Mouse (Mus musculus) left cerebral cortex, adult 9 months (tissue): ENCODE measurements around the gene Ap1m2.

Experiments
- DNase-seq, 2 experiments: peaks; one replicate each; pipeline ENCODE4 v3.0.0; 2022; ENCODE audit warnings: low spot score in 2 of 2

Ap1m2 gene

DNA sequence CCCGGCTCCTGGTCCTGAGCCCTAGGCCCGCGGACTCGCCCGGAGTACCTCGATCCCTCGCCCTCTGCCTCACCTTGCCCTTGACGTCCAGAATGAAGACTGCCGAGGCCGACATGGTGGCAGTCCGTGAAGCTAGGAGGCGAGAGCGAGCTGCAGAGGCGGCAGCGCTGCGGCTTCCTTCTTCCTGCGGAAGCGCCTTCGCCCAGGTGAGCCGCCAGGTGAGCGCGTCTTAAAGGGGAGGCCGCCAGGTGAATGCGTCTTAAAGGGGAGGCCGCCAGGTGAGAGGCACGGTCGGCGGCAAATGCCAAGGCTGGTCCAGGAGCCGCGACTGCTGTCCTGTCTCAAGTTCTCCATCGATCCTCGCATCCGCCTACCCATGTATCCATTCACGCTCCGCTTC lies at the start of gene Ap1m2:
Ap1m2 (minus strand) TSS at position 204 of the 400 bp plus-strand sequence.
- no peak for DNase-seq

DNA sequence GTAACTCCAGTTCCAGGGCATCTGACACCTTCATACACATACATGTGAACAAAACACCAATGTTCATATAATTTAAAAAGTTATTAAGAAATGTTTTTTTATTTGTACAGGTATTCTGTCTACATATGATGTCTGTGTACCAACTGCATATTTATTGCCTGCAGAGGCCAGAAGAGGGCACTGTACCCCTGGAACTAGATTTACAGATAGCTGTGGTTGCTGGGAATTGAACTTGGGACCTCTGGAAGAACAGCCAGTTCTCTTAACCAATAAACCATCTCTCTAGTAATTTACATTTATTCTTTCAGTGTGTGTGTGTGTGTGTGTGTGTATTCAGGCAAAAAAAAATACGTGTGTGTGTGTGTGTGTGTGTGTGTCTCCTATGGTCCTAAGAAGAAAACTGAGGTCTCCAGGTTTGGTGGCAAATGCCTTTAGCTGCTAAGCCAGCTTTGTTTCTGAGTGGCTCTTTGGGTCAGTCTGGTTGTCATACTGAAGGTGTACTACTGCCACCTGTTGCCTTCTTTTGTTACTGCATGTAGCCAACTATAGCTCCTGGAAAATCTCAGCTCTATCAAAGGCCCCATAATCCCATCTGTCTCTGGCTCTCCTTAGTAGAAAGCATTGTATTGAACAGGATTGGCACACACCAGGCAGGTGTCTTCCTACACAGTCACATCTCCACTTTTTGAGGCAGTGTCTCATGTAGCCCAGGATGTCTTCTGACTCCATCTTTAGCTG lies 45.0 kb upstream of the Ap1m2 start:
- DNase-seq: peak; percentile 27 to 77

DNA sequence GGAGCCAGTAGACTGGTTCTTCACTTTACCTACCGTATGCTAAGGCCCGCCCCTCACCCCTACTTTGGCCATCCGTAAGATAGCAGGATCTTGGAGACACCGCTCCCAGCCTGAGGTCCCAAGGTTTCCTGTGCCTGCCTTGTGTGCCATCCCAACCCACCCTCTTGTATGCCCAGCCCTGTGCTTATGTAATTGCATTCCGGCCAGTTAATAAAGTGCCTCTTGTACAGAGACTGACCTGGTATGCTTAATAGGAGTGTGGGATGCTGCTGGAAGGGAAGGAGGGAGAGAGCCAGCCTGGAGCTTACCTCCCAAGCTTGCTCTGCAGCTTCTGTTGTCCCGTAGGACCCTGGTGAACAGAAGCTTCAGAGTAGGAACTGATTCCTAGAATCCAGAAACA lies 42.7 kb upstream of the Ap1m2 start:
- no peak for DNase-seq

DNA sequence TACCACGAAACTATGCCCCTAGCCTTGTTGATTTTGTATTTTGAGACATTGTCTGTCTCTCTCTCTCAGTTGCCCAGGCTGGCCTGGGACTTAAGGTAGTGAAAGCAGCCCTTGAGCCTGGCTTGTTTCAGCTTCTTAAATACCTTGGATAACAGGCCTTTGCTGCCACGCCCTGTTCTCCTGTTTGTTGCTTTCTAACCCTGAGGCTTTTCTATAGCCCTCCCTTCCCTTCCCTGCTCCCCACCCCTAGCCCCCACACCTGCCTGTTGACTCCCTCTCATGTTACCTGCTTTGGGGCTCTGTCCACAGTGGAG lies 41.2 kb upstream of the Ap1m2 start:
- DNase-seq: no peak

DNA sequence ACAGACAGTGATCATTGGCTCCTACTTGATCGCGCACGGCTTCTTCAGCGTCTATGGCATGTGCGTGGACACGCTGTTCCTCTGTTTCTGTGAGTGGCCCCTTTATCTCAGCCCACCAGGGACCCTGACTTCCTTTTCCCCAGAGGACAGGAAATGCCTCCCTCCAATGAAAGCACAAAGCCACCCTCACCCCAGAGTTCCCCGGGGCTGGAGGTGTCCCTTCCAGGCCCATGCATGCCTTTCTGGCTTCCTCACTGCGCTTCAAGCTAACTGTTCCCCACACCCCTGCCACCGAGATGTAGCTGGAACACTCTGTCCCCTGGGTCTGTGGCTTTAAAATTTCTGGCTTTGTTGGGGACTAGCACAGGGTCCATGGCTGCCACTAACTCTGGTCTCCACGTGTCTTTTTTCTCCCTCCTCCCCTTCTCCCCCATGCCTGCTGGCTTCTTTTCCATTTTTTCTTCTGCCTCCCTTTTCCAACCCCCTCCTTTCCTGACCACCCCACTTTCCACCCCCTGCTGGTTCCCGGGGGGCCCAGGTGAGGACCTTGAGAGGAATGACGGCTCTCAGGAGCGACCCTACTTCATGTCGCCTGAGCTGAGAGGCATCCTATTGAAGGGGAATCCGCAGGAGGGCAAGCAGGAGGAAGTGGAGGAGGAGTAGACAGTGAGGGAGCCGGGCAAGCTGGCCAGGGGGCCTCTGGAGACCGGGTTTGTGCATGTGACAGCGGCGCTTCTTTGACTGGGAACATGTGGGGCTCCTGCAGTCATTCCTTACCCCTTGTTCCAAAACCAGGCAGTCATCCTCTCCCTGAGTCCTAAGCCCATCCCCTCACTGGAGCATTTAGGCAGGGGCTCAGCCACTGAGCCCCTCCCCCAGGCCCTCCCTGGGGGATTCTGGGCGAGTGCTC lies 40.6 kb upstream of the Ap1m2 start:
- no peak for DNase-seq

DNA sequence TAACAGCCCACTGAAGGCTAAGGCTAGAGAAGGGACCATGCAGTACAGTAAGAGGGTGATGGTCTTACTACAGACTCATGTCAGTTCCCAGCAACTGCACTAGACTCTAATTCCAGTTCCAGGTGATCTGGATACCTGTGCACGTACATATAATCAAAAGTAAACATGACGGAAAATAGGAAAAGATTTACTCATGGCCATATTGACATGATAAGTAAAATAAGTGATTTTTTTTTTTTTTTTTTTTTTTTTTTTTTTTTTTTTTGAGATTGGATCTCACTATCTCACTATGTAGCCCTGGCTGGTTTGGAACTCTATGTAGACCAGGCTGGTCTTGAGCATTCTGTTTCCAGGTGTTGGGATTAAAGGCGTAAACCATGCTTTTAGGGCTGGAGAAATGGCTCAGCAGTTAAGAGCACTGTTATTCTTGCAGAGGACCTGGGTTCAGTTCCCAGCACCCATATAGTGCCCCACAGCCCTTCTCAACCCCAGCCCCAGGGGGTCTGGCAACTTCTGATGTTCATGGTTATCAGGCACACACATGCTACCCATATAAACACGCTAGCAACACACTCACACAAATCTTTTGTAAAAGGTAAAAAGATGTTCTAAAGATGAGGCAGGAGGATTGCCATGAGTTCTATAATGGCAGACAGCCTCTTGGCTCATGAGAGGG lies 39.7 kb upstream of the Ap1m2 start:
- DNase-seq: no peak

DNA sequence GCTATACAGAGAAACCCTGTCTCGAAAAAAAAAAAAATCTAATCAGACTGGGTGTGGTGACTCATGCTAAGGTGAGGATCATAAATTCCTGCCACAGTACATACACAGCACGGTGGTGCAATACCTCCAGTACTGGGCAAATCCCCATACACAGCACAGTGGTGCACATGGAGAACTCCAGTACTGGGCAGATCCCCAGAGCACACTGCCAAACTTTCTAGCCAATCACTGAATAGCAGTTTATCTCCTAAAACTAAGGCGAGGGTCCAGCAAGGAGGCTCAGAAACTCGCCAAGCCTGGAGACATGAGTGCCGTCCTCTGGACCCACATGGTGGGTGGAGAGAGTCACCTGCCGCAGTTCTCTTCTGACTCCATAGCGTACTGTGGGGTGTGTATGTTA lies 39.0 kb upstream of the Ap1m2 start:
- no peak for DNase-seq

DNA sequence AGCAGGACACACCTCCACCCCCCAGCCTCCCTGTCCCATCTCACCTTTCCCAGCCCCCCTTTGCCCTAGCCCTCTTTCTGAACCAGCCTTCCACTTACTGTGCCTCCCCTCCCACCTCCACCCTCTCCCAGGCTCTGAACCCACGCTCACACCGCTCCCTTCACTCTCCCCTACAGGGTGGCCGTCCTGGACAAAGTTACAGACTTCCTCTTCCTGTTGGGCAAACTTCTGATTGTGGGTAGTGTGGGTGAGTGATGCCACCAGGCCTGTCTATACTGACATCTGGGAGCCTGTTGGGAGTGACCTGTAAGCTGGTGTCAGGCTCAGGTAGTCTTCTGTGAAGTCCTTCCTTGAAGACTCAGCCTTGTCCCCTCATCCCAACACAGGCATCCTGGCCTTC lies 36.0 kb upstream of the Ap1m2 start:
- no peak for DNase-seq

DNA sequence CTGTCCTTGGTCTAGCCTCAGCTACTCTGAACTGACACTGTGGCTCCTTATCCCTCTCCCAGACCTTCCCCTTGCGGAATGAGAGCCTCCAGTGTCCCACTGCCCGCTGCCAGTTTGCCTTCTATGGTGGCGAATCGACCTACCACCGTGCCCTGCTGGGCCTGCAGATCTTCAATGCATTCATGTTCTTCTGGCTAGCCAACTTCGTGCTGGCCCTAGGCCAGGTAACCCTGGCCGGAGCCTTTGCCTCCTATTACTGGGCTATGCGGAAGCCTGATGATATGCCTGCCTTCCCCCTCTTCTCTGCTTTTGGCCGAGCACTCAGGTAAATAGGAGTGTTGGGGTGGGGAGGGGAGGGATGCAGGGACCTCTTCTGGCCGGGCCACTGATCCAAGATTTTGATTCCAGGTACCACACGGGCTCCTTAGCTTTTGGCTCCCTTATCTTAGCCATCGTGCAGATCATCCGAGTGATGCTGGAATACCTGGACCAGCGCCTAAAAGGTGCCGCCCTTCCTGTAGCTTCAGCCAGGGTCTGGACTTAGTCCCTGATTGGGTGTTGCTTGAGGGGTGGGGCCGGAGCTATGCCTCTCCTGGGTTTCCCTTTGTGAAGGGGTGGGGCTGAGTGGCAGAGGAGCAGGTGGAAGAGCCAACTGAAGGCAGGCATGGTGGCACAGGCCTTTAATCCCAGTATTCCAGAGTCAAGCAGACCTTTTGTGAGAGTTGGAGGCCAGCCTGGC lies 34.7 kb upstream of the Ap1m2 start:
- no peak for DNase-seq

DNA sequence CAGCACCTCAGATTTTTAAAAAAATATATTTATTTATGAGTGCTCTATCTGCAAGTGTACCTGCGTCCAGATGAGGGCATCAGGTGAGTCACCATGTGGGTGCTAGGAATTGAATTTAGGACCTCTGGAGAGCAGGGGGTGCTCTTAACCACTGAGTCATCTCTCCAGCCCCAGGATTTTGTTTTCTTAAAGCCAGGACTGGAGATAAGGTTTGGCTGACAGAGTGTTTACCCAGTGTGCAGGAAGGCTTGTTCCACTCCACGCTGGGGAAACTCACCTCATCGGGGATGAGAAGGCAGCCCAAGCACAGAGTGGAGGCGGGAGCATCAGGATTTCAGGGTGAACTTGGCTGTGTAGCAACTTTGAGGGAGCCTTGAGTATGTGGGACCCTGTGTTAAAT lies 28.3 kb upstream of the Ap1m2 start:
- DNase-seq: no peak

DNA sequence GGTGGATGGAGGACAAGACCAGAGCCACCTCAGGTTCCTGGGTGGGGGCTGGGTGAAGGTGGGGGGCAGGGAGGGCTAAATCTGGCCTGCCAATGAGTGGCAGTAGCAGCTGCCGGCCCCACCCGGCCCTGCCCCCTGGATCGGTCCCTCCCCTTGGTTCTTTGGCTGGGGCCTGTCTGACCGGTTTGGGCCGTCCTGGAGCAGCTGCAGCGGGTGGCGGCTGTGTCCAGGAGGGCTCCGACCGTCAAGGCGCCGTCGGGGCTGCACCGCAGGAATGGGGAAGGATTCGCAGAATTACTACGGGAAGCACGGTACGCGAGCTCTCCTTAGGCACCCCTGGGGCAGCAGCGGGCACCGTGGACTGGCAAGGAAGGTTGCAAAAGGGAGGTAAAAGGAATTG lies 25.5 kb upstream of the Ap1m2 start:
- no peak for DNase-seq

DNA sequence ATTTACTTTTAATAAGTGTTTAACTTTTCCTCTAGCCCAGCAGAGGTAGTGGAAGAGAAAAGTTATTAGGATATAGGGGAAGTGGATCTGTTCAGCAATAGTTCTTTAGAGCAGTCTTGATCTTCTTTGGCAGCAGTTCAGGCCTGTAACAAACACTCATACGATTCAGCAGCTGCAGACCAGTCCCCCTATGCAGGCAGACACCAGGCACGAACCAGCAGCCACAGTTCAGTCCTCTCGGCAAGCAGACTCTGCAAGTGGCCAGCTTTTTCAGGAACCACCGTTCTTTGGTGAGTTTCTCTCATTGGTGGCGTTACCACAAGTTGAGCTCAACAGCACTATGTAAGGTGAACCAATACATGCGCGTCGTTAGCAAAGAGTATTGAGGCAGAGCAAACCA lies 24.4 kb upstream of the Ap1m2 start:
- DNase-seq: no peak

DNA sequence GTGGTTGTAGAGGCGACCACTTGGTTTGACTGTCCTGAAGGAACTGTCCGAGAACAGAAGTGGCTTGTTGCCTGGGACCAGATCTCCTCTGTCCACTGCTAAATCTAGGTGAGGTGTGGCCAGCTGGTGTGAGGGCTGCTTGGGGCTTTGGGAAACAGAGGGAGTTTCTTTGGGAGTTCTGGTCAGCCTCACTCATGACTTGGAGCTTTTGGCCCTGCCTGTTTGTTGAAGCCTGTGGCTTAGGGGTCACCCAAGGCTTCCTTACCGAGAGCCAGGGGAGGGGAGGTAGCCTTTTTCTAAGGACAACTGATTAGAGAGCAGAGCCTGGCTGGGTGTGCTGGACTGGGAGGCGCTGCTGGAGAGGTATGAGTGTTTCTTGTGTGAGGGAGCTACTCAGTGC lies 23.3 kb upstream of the Ap1m2 start:
- no peak for DNase-seq

DNA sequence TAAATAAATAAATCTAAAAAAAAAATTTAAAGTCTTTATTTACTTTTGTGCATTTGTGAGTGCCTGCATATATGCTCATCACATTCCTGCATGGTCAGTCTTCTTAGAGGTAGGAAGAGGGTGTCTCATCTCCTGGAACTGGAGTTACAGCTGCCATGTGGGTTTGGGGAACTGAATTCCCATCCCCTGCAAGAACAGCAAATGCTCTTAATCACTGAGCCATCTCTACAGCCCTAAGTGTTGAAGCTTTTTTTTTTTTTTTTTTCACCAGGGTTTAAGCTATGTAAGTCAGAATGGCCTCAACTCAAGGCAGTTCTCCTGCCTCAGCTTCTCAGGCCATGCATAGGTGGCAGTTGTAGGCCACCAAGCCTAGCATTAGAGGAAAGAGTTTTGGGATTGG lies 22.6 kb upstream of the Ap1m2 start:
- DNase-seq: no peak

DNA sequence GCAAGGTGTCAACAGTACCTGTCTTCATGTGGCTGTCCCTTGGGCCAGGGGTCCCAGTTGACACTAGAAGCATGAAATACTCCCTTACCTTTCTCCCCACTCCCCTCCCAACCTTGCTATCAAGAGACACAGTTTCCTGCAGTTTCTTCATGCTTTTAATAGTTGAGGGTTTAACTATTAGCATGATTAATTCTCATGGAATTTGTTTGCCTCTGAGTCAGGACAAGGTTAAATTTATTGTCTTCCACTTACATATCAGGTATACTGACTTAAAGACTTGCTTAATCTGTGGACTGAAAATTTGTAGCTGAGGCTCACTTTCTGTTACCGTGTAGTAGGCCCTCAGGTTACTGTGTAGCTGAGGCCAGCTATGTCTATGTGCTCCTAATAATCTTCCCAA lies 21.4 kb upstream of the Ap1m2 start:
- DNase-seq: no peak

DNA sequence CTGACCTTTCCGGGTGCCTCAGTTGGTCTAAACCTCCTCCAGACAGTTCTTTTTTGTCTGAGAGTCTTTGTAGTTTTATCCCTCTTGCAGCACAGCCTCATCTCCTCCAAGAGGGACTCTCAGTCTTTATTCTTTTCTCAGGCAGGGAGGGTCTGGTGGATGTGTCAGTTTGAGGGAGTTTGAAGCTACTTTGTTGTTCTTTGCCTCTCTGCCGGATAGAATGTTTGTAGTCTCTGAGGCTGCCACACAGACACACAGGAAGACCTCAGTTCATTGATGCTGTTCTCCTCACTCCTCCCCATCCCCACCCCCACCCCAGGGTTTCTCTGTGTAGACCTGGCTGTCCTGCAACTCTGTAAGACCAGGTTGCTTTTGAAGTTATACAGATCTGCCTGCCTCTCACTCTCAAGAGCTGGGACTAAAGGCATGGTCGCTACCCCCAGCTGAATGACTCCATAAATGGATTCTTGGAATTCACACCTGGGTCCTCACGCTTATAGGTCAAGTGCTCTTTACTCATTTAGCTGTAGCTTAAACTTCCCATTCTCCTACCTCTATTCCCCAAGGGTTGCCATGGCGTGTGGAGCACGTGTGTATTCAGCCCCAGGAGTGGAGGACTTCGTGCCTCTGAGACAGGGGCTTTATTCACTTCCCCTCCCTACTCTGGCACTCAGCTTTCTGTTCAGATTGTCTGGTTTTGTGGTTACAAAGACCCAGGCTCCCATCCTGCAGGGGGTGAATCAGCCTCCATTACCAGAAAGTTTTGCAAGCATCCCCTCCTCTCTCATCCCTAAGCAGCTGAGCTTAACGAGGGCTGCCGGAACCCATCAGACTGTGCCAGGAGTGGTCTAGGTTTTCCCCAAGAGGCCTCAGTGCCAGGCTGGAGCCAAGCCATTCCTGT lies 20.3 kb upstream of the Ap1m2 start:
- no peak for DNase-seq

DNA sequence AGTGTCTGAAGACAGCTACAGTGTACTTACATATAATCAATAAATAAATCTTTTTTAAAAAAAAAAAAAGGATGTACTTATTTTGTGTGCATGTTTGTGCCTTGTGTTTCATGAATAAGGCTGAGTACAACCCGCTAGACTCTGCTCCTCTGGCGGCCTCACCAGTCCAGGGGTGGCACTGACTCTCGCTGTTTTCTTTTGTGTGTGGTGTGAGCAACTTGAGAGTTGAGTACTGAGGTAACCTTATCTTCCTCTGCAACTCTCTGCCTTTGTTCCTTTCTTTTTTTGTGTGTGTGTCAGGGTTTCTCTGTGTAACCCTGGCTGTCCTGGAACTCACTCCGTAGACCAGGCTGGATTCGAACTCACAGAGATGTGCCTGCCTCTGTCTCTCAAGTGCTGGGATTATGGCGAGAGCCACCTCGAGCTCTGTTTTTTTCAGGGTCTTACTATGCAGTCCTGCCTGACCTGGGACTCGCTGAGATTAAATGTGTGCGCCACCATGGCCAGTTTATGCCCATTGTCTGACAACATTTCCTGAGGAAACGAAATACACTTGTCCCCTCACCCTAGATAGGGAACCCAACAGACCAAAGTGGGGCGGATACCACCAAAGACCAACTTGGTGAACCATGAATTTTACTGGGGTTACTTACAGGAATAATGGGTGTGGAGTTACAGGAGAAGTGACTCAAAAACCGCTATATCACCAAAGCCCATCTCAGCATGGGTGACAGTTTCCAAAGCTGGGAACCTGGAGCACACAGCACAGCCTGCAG lies 19.4 kb upstream of the Ap1m2 start:
- no peak for DNase-seq

DNA sequence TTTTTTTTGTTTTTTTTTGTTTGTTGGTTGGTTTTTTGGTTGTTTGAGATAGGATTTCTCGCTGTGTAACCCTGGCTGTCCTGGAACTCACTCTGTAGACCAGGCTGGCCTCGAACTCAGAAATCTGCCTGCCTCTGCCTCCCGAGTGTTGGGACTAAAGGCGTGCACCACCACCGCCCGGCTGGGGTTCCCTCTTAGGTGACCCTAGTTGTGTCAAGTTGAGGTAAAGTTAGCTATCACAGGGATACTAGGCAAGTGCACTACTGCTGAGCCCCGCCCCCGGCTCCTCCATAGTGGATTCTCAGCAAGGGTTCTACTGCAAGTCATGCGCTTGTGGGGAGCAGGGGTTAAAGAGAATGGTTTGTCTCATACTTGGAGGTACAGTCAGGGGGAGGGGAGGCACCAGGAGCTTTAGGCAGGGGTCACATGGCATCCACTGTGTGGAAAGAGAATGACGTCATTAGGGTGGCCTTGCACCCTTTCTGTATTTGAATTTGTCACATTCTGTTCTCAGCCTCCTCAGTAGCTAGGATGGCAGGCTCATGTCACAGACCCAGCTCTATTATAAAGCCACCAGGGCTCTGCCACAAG lies 17.7 kb upstream of the Ap1m2 start:
- no peak for DNase-seq

DNA sequence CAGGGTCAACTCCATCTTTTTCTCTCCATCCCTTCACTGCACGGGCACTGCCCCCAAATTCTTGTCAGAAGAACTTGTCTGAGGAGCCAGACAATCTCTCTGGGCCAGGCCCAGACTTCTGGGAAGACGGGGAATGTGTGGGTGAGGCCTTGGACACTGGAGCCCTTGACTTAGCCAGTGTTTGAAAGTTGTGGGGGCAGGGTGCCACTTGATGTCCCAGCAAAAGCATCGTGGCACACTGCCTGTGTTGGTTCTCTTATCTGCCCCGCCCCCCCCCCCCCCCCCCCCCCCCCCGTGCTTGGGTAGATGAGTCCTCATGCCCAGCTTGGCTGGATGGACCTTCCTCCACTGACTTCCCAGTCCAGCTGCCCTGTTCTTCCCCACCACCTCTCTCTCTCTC lies 16.9 kb upstream of the Ap1m2 start:
- DNase-seq: no peak

DNA sequence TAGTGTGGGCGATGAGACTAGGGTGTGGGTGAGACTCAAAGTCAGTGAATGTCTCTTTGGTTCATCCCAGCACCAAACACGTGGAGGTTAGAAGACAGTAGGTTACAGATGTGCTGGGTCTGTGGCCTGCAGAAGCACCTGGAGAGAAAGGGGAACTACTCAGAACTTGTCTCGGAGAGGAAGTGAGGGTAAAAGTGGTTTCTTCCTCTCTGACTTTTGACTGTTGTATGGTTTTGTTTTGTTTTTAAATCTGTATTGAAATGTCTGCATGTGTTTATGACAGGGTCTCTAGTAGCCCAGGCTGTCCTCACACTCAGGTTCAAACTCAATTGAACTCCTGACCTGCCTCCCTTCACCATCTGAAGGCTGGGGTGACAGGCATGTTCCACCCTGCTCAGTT lies 15.9 kb upstream of the Ap1m2 start:
- DNase-seq: no peak
